Mouse (Mus musculus) A20 (cell line): ENCODE data around the gene Tfr2.

Experiments used
- DNase-seq: peaks from one replicate; pipeline ENCODE4 v3.0.0-alpha.2; 2011; ENCODE audit warnings: low read depth, low spot score

Tfr2 gene

DNA sequence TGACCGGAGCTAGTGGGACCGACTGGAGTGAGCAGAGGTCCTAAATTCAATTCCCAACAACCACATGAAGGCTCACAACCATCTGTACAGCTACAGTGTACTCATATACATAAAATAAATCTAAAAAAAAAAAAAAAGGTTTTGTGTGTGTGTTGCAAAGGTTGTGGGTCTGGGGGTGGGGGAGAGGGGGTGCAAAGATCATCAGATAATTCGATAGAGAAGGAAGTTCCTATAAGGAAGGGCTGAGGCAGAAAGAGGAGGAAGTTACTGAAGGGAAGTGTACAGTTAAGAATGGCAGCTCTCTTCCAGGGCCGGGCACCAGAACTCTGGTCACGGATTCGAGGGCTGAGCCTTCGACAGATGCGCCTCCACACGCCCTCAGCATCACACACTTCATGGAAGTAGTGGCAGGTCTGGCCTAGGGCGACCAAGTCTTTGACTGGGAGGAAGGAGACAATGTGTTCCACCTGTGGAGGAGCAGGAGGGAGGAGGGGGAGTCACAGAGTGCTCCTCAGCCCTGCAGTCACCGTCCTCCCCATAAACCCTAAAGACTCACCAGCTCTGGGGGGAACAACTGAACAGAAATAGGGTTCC, 54.4 kb downstream of the Tfr2 start:
- no peak for DNase-seq

DNA sequence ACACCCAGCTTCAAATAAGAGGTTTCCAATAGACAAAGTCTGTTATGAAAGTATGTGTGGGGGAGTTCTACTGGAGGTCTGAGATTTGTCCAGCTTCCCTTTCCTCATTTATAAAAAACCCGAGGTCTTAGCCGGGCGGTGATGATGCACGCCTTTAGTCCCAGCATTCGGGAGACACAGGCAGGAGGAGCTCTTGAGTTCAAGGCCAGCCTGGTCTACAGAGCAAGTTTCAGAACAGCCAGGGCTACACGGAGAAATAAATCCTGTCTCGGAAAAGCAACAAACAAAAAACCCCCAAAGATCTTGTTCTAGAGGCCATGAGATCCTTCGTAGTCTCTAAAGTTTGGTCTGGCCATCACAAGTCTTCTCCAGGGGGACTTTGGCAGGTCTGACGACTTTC, 58.4 kb downstream of the Tfr2 start:
- no peak for DNase-seq

DNA sequence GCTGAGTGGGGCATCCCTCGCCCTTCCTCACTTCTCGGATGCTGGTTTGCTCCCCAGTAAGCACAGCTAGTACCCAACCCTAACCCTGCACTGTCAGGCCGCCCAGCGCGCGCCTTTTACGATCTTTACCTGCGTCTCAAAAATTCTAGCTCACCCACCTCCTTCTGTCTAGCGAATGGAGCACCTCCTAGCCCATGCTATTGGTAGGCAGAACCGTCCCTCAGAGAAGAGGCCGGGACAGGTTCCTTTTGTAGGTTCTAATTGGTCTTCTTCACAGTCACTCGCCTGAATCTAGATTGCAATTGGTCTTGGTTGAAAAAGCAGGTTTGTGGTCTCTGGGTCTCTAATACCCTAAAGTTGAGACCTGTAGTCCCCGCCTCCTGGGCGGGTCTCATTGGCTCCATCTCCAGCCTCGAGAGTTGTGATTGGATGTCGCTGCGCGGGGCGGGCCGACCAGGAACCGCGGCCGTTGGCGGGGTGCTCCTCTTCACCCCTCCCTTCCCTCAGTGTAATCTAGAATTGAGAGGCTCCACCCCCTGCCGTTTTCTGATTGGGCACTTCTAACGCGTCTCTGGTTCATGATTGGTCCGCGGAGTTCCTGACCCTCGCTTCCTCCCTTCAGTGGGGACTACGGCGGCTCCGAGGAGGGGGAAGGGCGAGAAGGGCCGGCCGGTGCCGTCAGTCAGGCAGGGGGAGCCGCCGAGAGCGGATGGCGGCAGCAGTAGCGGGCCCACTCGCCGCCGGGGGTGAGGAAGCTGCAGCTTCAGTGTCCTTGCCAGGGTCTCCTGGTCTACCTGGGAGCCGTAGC, 59.1 kb downstream of the Tfr2 start, which contains the start of the genes Fbxo24, Lrch4 and Gm20605:
TSS of gene Fbxo24 (minus strand) at position 505 of the 808 bp plus-strand sequence.
TSS of gene Lrch4 (plus strand) at position 624 of the 808 bp plus-strand sequence.
TSS of gene Gm20605 (plus strand) at position 678 of the 808 bp plus-strand sequence.
- DNase-seq = peak; percentile 100

DNA sequence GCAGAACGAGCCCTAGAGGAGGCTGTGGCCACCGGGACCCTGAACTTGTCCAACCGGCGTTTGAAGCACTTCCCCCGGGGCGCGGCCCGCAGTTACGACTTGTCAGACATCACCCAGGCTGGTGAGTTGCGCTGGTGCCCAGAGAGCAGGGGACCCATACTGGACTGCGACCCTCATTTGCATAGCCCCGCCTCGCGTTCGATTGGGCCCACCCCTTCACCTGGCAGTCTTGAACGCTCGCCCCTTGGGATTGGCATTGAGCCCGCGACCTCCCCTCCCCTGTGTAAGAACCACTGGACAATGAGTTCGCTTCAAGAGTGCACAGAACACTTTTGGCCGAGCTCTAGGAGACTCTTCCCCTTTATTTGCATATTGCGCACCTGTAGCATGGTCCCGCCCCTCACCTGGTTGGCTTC, 59.7 kb downstream of the Tfr2 start:
- DNase-seq = peak; percentile 92

DNA sequence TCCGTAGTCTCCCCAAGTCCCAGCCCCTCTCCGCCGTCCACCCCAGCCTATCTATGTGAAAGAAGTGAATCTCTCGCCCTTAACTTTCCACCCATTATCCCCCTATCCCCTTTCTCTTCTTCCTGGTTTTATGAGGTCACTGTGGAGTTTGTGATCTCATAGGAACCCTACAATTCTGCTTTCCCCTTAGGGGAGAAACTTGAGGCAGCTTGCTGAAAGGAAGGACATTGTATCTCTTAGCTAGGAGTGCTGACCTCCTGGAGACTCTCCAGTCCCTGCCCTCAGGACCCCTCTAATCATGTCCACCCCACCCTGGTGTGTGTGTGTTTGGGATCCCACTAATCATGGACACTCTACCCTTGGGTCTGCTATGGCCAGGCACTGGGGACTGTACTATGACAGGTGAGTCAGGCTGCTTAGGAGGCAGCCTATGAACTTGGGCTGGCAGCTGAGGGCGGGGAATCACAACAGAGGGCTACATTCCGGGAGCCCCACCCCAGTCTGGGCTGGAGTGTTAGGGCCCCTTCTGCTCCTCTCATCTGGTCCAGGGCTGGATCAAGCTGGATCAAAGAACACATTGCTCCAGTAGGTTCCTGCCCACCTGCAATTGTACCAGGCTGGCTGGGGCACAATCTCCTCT, 60.4 kb downstream of the Tfr2 start:
- DNase-seq = peak; percentile 73

DNA sequence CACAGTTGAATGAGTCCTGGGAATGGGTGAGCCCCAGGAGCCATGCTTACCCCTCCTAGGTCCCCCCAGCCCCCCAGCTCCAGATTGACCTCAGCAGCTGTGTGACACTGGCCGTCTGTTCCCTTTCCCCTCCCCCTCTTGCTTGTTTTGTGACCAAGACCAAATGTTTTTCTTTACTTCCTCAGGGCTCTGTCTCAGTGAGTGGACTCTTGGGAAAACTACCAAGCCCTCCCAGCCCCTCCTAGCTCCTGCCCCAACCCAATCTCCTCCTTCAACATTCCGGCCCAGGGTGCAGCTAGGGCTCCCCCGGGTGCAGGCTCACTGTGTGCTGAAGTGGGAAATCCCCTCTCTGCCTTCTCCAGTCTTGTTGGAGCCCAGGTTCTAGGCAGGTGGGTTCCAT, 61.0 kb downstream of the Tfr2 start:
- peak; percentile 57 for DNase-seq

DNA sequence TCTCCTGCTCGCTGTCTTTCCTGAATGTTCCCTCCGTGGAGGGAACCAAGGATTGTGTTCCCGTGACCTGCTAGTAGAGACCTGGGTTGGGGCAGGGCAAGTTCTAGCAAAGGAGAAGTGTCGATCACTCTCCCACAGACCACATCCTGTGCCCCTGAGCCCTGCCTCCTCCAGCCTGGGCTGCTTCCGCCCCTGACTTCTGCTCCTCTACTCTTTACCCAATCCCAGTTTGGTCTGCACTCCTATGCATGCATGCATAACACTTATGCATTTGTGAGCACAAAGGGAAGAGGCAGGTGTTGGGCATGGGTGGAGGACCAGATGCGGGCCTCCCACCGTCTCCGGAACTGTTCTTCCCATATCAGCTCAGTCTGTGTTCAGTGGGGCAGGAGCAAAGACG, 61.5 kb downstream of the Tfr2 start:
- DNase-seq = peak; percentile 85

DNA sequence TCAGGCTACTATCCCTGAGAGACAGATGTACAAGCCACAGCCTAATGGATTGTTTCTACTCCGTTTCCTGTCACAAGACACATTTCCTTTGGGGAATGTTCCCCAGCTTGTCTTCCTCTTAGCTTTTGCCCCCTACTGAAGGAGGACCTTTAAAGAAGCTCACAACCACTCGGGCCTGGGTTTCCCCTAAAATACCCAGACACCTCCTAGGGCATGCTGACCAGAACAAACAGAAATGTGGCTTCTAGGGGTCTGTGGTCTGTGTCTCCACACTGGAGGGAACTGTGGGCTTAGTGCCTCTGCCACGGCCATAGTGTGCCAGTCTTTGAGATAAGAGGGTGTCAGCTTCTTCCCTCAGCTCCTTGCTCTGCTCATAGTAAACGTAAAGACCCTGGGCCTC, 62.0 kb downstream of the Tfr2 start:
- DNase-seq = no peak

DNA sequence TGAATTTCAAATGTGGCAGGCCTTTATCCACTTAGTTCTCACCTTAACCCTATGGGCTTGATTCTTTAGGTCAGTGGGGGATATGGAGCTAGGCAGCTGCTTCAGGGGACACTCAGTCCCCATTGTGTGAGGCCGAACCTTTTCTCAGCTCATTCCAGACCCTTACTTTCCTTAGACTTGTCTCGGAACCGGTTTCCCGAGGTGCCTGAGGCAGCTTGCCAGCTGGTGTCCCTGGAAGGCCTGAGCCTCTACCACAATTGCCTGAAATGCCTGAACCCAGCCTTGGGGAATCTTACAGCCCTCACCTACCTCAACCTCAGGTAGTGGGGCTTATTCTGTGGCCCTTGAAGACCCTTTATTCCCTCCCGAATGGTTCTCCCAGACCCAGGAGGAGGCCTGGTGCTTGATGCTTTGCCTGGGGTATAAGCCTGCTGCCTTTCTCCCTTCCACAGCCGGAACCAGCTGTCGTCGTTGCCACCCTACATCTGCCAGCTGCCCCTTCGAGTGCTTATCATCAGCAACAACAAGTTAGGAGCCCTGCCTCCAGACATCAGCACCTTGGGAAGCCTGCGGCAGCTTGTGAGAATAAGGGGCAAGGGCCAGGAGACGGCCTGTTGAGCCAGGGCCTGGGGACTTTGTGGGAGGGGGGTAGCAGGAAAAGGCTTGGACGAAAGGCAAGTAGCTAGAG, 63.9 kb downstream of the Tfr2 start:
- DNase-seq = no peak
